Mouse (Mus musculus): ENCODE measurements at regions not wholly inside any gene's neighbourhood (a gene's known extent, or its start where the extent isn't known, plus 50 kb on each side); places are given as distances from the start of the nearest gene placed in this dataset.

Small RNA genes lying in the stretch of these regions (microRNA-seq; reads per million reads assigned to microRNA genes)
- 0 reads per million in 2 experiments for gene Gm23881
